Mouse (Mus musculus): ENCODE data around the gene Trim13.
"Not testable (repeated sequence)": the region's sequence is repeated elsewhere in the genome, so short reads cannot be mapped to it uniquely, and the experiment has no call there.

Gene Trim13

GRCm38 (mm10) chr14:61597968-61598367, at the start of gene Trim13:
TSS of gene Trim13 (plus strand) at chr14:61598247.
- no peak for ATAC-seq (ENCODE audit: low TSS enrichment)

GRCm38 (mm10) chr14:61548614-61549013, 49.4 kb upstream of the Trim13 start:
- ATAC-seq (ENCODE audit: low TSS enrichment), result no peak

- ATAC-seq (ENCODE audit: low TSS enrichment), result peak; percentile 18; the same call in 1 of the 2 replicates
These were observed 42.1 kb upstream of the Trim13 start for GRCm38 (mm10) chr14:61555931-61556288.

- peak; percentile 95 for ATAC-seq (ENCODE audit: low TSS enrichment)
These were observed 41.5 kb upstream of the Trim13 start, which contains the start of gene Spryd7 for GRCm38 (mm10) chr14:61556289-61557147. TSS of gene Spryd7 (minus strand) at chr14:61556886.

GRCm38 (mm10) chr14:61558901-61559300, 39.1 kb upstream of the Trim13 start:
- ATAC-seq (ENCODE audit: low TSS enrichment), result no peak

- no peak for ATAC-seq (ENCODE audit: low TSS enrichment)
These were observed 38.2 kb upstream of the Trim13 start for GRCm38 (mm10) chr14:61559856-61560255.

GRCm38 (mm10) chr14:61566211-61566610, 31.8 kb upstream of the Trim13 start:
- not testable (repeated sequence) for ATAC-seq (ENCODE audit: low TSS enrichment)

GRCm38 (mm10) chr14:61569344-61569743, 28.7 kb upstream of the Trim13 start:
- ATAC-seq (ENCODE audit: low TSS enrichment), result no peak

GRCm38 (mm10) chr14:61571366-61571765, 26.7 kb upstream of the Trim13 start:
- ATAC-seq (ENCODE audit: low TSS enrichment), result 0 out of 2 replicates have a peak, but pooled peaks have one; percentile 77

GRCm38 (mm10) chr14:61572131-61572530, 25.9 kb upstream of the Trim13 start:
- ATAC-seq (ENCODE audit: low TSS enrichment), result no peak

- no peak for ATAC-seq (ENCODE audit: low TSS enrichment)
These were observed 23.0 kb upstream of the Trim13 start for GRCm38 (mm10) chr14:61575066-61575465.

- no peak for ATAC-seq (ENCODE audit: low TSS enrichment)
These were observed 22.1 kb upstream of the Trim13 start for GRCm38 (mm10) chr14:61575941-61576340.

GRCm38 (mm10) chr14:61589288-61590065, 8.6 kb upstream of the Trim13 start:
- no peak for ATAC-seq (ENCODE audit: low TSS enrichment)

- no peak for ATAC-seq (ENCODE audit: low TSS enrichment)
These were observed 1.2 kb upstream of the Trim13 start for GRCm38 (mm10) chr14:61596719-61597426.

GRCm38 (mm10) chr14:61599057-61599806, 1.2 kb downstream of the Trim13 start:
- ATAC-seq (ENCODE audit: low TSS enrichment), result peak; percentile 95

- no peak for ATAC-seq (ENCODE audit: low TSS enrichment)
These were observed 3.3 kb downstream of the Trim13 start for GRCm38 (mm10) chr14:61601348-61601747.

GRCm38 (mm10) chr14:61603069-61603755, 5.2 kb downstream of the Trim13 start:
- ATAC-seq (ENCODE audit: low TSS enrichment), result no peak

- ATAC-seq (ENCODE audit: low TSS enrichment), result no peak
These were observed 6.0 kb downstream of the Trim13 start for GRCm38 (mm10) chr14:61604081-61604480.

- not testable (repeated sequence) for ATAC-seq (ENCODE audit: low TSS enrichment)
These were observed 8.0 kb downstream of the Trim13 start for GRCm38 (mm10) chr14:61606088-61606487.

- ATAC-seq (ENCODE audit: low TSS enrichment), result no peak
These were observed 9.1 kb downstream of the Trim13 start, which contains the start of gene Kcnrg for GRCm38 (mm10) chr14:61607157-61607556. TSS of gene Kcnrg (plus strand) at chr14:61607457.

GRCm38 (mm10) chr14:61611766-61612165, 13.7 kb downstream of the Trim13 start:
- no peak for ATAC-seq (ENCODE audit: low TSS enrichment)
